Mouse (Mus musculus) lung, postnatal 0 days (tissue): ENCODE results near the gene Hist1h3h. TPM values are rescaled to one million over a fixed set of nuclear protein-coding genes. Genes with fewer than 3 reads are reported as not detected.
"Not testable (repeated sequence)": the region's sequence is repeated elsewhere in the genome, so short reads cannot be mapped to it uniquely, and the experiment has no call there.

ENCODE experiments used
- ATAC-seq: fragments of 200-750 bp; cut with Nextera tagmentation; 2 replicates; pipeline ENCODE4 v1.8.0; 2017; ENCODE audit warnings: moderate library complexity
- DNase-seq: peaks from one replicate; pipeline ENCODE4 v3.0.0-alpha.2; 2016; ENCODE audit warnings: low spot score
- H3K27ac ChIP-seq: fragments of 300-500 bp; sonication (generic); 2 replicates; pipeline ENCODE4 v1.5.1; 2014; ENCODE audit warnings: antibody characterized with exemption, mild to moderate bottlenecking, low read length, mixed read lengths
- H3K27me3 ChIP-seq: fragments of 300-500 bp; sonication (generic); replicated peaks from 2 replicates; pipeline ENCODE4 v1.6.1; 2014; ENCODE audit warnings: low read length, mixed read lengths; ENCODE audit not compliant: insufficient read depth
- H3K36me3 ChIP-seq: fragments of 300-500 bp; sonication (generic); 2 replicates; pipeline ENCODE4 v1.6.1; 2014; ENCODE audit warnings: low read length, mixed read lengths; ENCODE audit not compliant: insufficient read depth
- H3K4me1 ChIP-seq: fragments of 300-500 bp; sonication (generic); 2 replicates; pipeline ENCODE4 v1.6.1; 2014; ENCODE audit warnings: antibody characterized with exemption, low read depth, low read length, mixed read lengths; ENCODE audit not compliant: insufficient read depth
- H3K4me2 ChIP-seq: fragments of 300-500 bp; sonication (generic); replicated peaks from 2 replicates; pipeline ENCODE4 v1.6.1; 2014; ENCODE audit warnings: low read depth, mild to moderate bottlenecking, low read length, moderate library complexity, mixed read lengths
- H3K4me3 ChIP-seq: fragments of 300-500 bp; sonication (generic); 2 replicates; pipeline ENCODE4 v1.5.1; 2014; ENCODE audit warnings: low read depth, low read length
- H3K9ac ChIP-seq: fragments of 300-500 bp; sonication (generic); replicated peaks from 2 replicates; pipeline ENCODE4 v1.6.1; 2014; ENCODE audit warnings: low read depth, mild to moderate bottlenecking
- H3K9me3 ChIP-seq: fragments of 300-500 bp; sonication (generic); 2 replicates; pipeline ENCODE4 v1.6.1; 2016; ENCODE audit warnings: low read length, mixed read lengths
- CTCF ChIP-seq: IDR thresholded peaks from 2 replicates; pipeline ENCODE4 v1.5.1; 2016; ENCODE audit warnings: antibody characterized with exemption, mild to moderate bottlenecking
- EP300 ChIP-seq: IDR thresholded peaks from 2 replicates; pipeline ENCODE4 v1.6.1; 2016; ENCODE audit warnings: antibody characterized with exemption, mild to moderate bottlenecking, control low read depth
- WGBS: fragments of 180-500 bp; shearing (Covaris S2); extraction: QIAGEN DNeasy Blood & Tissue Kit; methylation state at CpG from one replicate; pipeline ENCODE4 v1.1.7; 2014; 5-methylcytosine and 5-hydroxymethylcytosine counted together
- polyA plus RNA-seq: library from polyadenylated mRNA; unstranded; fragments of >200 nt; fragmentation: Nextera tagmentation; extraction: Ambion mirVana; gene quantifications from 2 replicates; pipeline ENCODE4 v1.2.1, GENCODE M21; 2015

The Hist1h3h gene
- polyA plus RNA-seq, 1 experiment from 2014 or later, result not detected

GRCm38 (mm10) chr13:21718381-21719080 is 1.1 kb downstream of the Hist1h3h start:
- H3K4me3 ChIP-seq, result peak overlapping the region; percentile 26; the same call in 1 of the 2 replicates
- H3K27ac ChIP-seq, result no peak overlapping the region
- ATAC-seq (no peak), DNase-seq (no peak)
- TF ChIP-seq EP300 (no peak), CTCF (no peak)
- no peaks in the 10 kb centered on the region for H3K9me3 ChIP-seq
- H3K9ac ChIP-seq, result no peak overlapping the region
- WGBS, result 52% methylated on average over 4 of the region's 4 CpGs
- no peaks in the 10 kb centered on the region for H3K27me3 ChIP-seq
- peaks cover 17% of the 10 kb centered on the region; the same call in 1 of the 2 replicates for H3K4me1 ChIP-seq
- no peaks in the 10 kb centered on the region for H3K36me3 ChIP-seq
- H3K4me2 ChIP-seq, result peak overlapping the region; percentile 67; the same call in 1 of the 2 replicates

DNA sequence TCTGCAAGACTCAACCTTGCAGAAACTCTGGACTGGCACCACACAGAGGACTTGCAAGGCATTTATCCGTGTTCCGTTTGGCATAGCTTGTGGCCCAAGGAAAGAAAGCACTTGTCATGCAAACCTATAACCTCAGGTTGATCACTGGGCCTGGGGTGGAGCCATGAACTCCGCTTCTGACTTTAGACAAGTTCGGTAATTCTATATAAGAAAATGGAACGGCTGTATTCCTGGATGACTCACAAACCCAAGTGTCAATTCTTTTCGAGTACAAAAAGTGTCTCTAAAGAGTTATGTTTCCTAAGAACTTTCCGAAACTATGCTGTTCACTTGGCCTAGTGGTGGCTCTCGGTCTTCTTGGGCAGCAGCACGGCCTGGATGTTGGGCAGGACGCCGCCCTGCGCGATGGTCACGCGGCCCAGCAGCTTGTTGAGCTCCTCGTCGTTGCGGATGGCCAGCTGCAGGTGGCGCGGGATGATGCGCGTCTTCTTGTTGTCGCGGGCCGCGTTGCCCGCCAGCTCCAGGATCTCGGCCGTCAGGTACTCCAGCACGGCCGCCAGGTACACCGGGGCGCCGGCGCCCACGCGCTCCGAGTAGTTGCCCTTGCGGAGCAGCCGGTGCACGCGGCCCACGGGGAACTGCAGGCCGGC is 3.8 kb downstream of the Hist1h3h start:
- under 1% methylated on average over 19 of the region's 44 CpGs for WGBS
- ATAC-seq, result peak; percentile 27
- not testable (repeated sequence) for H3K4me1 ChIP-seq, H3K9me3 ChIP-seq, H3K9ac ChIP-seq, H3K27me3 ChIP-seq, H3K36me3 ChIP-seq, H3K27ac ChIP-seq
- peak overlapping the region; percentile 29; the same call in 1 of the 2 replicates for H3K4me3 ChIP-seq
- DNase-seq, result peak; percentile 29
- H3K4me2 ChIP-seq, result peak overlapping the region; percentile 58

GRCm38 (mm10) chr13:21721757-21722372 is 4.4 kb downstream of the Hist1h3h start, which contains the start of gene Hist1h2bm:
Hist1h2bm (plus strand) TSS chr13:21722044.
- not testable (repeated sequence) for H3K36me3 ChIP-seq, H3K27me3 ChIP-seq, H3K4me1 ChIP-seq, H3K9me3 ChIP-seq, H3K9ac ChIP-seq
- peak within 1 kb of the TSS; percentile 58 for H3K4me2 ChIP-seq
- peak; percentile 99 for DNase-seq
- 0 out of 2 replicates have a peak within 1 kb of the TSS, but pooled peaks have one; percentile 32 for H3K27ac ChIP-seq
- under 1% methylated on average over 25 of the region's 37 CpGs for WGBS
- peak within 1 kb of the TSS; percentile 29 for H3K4me3 ChIP-seq
- peak; percentile 97 for ATAC-seq

DNA sequence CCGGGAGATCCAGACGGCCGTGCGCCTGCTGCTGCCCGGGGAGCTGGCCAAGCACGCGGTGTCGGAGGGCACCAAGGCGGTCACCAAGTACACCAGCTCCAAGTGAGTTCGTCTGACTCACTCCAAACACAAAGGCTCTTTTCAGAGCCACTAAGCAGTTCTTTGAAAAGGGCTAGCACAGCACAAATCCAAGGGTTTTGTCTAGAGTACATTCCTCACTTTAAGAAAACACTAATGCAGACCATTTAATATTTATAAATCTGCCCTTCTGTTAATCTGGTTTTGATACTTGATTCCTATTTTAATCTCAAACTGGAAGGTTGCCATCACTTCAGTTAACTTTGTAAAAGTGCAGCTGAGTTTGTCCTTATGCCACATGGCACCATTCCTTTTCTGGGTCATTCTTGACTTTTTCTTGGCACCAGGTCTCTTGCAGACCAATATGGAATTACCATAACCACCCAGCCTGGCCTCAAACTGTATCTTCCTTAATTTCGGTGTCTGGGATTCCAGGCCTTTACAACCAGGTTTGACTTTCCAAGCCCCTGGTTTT is 5.0 kb downstream of the Hist1h3h start:
- Histone ChIP-seq H3K9ac (no peak overlapping the region), H3K4me1 (peaks cover 5% of the 10 kb centered on the region; the same call in 1 of the 2 replicates), H3K4me3 (peak overlapping the region; percentile 29; the same call in 1 of the 2 replicates), H3K27ac (no peak overlapping the region), H3K9me3 (no peaks in the 10 kb centered on the region), H3K27me3 (no peaks in the 10 kb centered on the region), H3K36me3 (no peaks in the 10 kb centered on the region), H3K4me2 (peak overlapping the region; percentile 58)
- peak; percentile 57 for DNase-seq
- TF ChIP-seq CTCF (no peak), EP300 (no peak)
- ATAC-seq, result peak; percentile 36
- 4% methylated on average over 7 of the region's 11 CpGs for WGBS

GRCm38 (mm10) chr13:21722993-21723836 is 5.8 kb downstream of the Hist1h3h start:
- Histone ChIP-seq H3K4me1 (peaks cover 2% of the 10 kb centered on the region; the same call in 1 of the 2 replicates), H3K27ac (no peak overlapping the region), H3K9ac (no peak overlapping the region), H3K4me3 (no peak overlapping the region), H3K4me2 (no peak overlapping the region), H3K36me3 (no peaks in the 10 kb centered on the region), H3K9me3 (no peaks in the 10 kb centered on the region), H3K27me3 (no peaks in the 10 kb centered on the region)
- ATAC-seq, result no peak
- TF ChIP-seq CTCF (no peak), EP300 (no peak)
- DNase-seq, result no peak
- WGBS, result 31% methylated on average over 5 of the region's 5 CpGs
